Mouse (Mus musculus): ENCODE results near the gene Kdf1.
"Not testable (repeated sequence)": the region's sequence is repeated elsewhere in the genome, so short reads cannot be mapped to it uniquely, and the experiment has no call there.

DNA sequence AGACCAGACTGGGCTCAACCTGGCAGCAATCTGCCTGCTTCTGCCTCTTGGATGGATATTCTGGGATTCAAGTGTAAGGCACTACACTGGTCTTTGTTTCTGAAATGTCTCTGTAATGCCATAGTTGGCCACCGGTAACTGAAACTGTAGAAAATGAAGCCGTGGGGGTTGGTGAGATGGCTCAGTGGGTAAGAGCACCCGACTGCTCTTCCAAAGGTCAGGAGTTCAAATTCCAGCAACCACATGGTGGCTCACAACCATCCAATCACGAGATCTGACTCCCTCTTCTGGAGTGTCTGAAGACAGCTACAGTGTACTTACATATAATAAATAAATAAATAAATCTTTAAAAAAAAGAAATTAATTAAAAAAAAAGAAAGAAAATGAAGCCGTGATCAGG is 6.3 kb upstream of the Kdf1 start:
- TF ChIP-seq CTCF (conservative IDR thresholded peaks at IDR 0.05; ENCODE audit: low read length); POU5F1 (IDR thresholded peaks at IDR 0.05; ENCODE audit: borderline replicate concordance, low read length); NANOG (IDR thresholded peaks at IDR 0.05; ENCODE audit: borderline replicate concordance, low read length): not testable (repeated sequence)
